Mouse (Mus musculus) embryonic stem cell, embryonic (primary cell): ENCODE measurements at regions not wholly inside any gene's neighbourhood (a gene's known extent, or its start where the extent isn't known, plus 50 kb on each side); places are given as distances from the start of the nearest gene placed in this dataset.

ENCODE experiments used
- CTCF ChIA-PET, 4 experiments: fragments of 300-600 bp in 2 of 4; fragments of 350-600 bp in 2 of 4; sonication (Branson Sonifier 250); formaldehyde crosslinking; loops; one replicate each; lab custom pipeline; 2022; ENCODE audit warnings: inconsistent platforms in 2 of 4; lab: Charles Lee
- POLR2A ChIA-PET, 4 experiments: fragments of 300-600 bp in 2 of 4; fragments of 350-600 bp in 2 of 4; sonication (Branson Sonifier 250); formaldehyde crosslinking; loops; one replicate each; lab custom pipeline; 2022; ENCODE audit warnings: antibody characterized with exemption in 4 of 4, inconsistent platforms in 1 of 4; lab: Charles Lee

- CTCF ChIA-PET, result interaction anchor here in 1 of 4 experiments (0.6 kb wide), 1 partner anchor 96 kb away, joined by 3 read pairs; no protein-coding TSS in a partner anchor
- POLR2A ChIA-PET, result no interaction called here
These were observed 181.7 kb upstream of the Btg1 start for GRCm38 (mm10) chr10:96435109-96435508.

- ChIA-PET CTCF (no interaction called here), POLR2A (interaction anchor here in 1 of 4 experiments (0.5 to 0.9 kb wide), 2 partner anchors 160 to 282 kb away, joined by 3 to 4 read pairs; no protein-coding TSS in a partner anchor)
These were observed 178.3 kb upstream of the Btg1 start for GRCm38 (mm10) chr10:96438398-96439103.

- POLR2A ChIA-PET, result no interaction called here
These were observed 174.6 kb upstream of the Btg1 start for GRCm38 (mm10) chr10:96442165-96442564.

GRCm38 (mm10) chr10:96450266-96450665, 166.5 kb upstream of the Btg1 start:
- CTCF ChIA-PET, result no interaction called here
- POLR2A ChIA-PET, result interaction anchor here in 1 of 4 experiments (0.6 to 1.1 kb wide), 3 partner anchors 24 to 166 kb away, joined by 3 read pairs; no protein-coding TSS in a partner anchor

More at GRCm38 (mm10) chr10:96442165-96442564, 174.6 kb upstream of the Btg1 start:
- CTCF ChIA-PET, result no interaction called here

- CTCF ChIA-PET, result no interaction called here
- POLR2A ChIA-PET, result interaction anchor here in 1 of 4 experiments (1.3 kb wide), 1 partner anchor 124 kb away, joined by 3 read pairs; no protein-coding TSS in a partner anchor
These were observed 161.9 kb upstream of the Btg1 start for GRCm38 (mm10) chr10:96454857-96455256.

- ChIA-PET POLR2A (interaction anchor here in 1 of 4 experiments (2.4 kb wide), 1 partner anchor 158 kb away, joined by 8 read pairs; the partner anchor contains the start of gene Btg1), CTCF (no interaction called here)
These were observed 158.3 kb upstream of the Btg1 start for GRCm38 (mm10) chr10:96458551-96458950.

- POLR2A ChIA-PET, result interaction anchor here in 1 of 4 experiments (2.4 kb wide), 1 partner anchor 158 kb away, joined by 8 read pairs; the partner anchor contains the start of gene Btg1
- CTCF ChIA-PET, result no interaction called here
These were observed 157.6 kb upstream of the Btg1 start for GRCm38 (mm10) chr10:96459186-96459585.

GRCm38 (mm10) chr10:96460151-96460550, 156.7 kb upstream of the Btg1 start:
- ChIA-PET CTCF (no interaction called here), POLR2A (interaction anchor here in 3 of 4 experiments (0.7 to 2.4 kb wide), 3 partner anchors 143 to 261 kb away, joined by 3 to 8 read pairs (median 5); partner anchors contain the start of gene Btg1 (in 1 of the 3))

- CTCF ChIA-PET, result no interaction called here
- POLR2A ChIA-PET, result interaction anchor here in 2 of 4 experiments (0.7 to 1.0 kb wide), 2 partner anchors 142 to 260 kb away, joined by 3 to 5 read pairs; no protein-coding TSS in a partner anchor
These were observed 156.0 kb upstream of the Btg1 start for GRCm38 (mm10) chr10:96460617-96461338.

GRCm38 (mm10) chr10:96465967-96466366, 150.8 kb upstream of the Btg1 start:
- ChIA-PET CTCF (no interaction called here), POLR2A (no interaction called here)

- CTCF ChIA-PET, result no interaction called here
- POLR2A ChIA-PET, result interaction anchor here in 1 of 4 experiments (0.7 kb wide), 1 partner anchor 699 kb away, joined by 3 read pairs; no protein-coding TSS in a partner anchor
These were observed 150.0 kb upstream of the Btg1 start for GRCm38 (mm10) chr10:96466845-96467244.

GRCm38 (mm10) chr10:96467661-96468060, 149.1 kb upstream of the Btg1 start:
- POLR2A ChIA-PET, result interaction anchor here in 1 of 4 experiments (0.7 kb wide), 1 partner anchor 149 kb away, joined by 3 read pairs; the partner anchor contains the start of gene Btg1
- CTCF ChIA-PET, result no interaction called here

GRCm38 (mm10) chr10:96471523-96471922, 145.3 kb upstream of the Btg1 start:
- POLR2A ChIA-PET, result no interaction called here
- CTCF ChIA-PET, result no interaction called here

GRCm38 (mm10) chr10:96479350-96479749, 137.5 kb upstream of the Btg1 start:
- ChIA-PET CTCF (no interaction called here), POLR2A (interaction anchor here in 3 of 4 experiments (1.0 to 2.4 kb wide), 5 partner anchors 137 to 242 kb away, joined by 4 to 12 read pairs (median 5); partner anchors contain the start of gene Btg1 (in 3 of the 3))

- CTCF ChIA-PET, result no interaction called here
- POLR2A ChIA-PET, result interaction anchor here in 3 of 4 experiments (1.0 to 2.4 kb wide), 5 partner anchors 137 to 242 kb away, joined by 4 to 12 read pairs (median 5); partner anchors contain the start of gene Btg1 (in 3 of the 3)
These were observed 137.0 kb upstream of the Btg1 start for GRCm38 (mm10) chr10:96479786-96480185.

GRCm38 (mm10) chr10:96480453-96481324, 136.1 kb upstream of the Btg1 start:
- POLR2A ChIA-PET, result interaction anchor here in 3 of 4 experiments (0.7 to 2.4 kb wide), 7 partner anchors 30 to 241 kb away, joined by 3 to 12 read pairs (median 5); partner anchors contain the start of gene Btg1 (in 3 of the 3)

GRCm38 (mm10) chr10:96481325-96481638, 135.5 kb upstream of the Btg1 start:
- ChIA-PET POLR2A (interaction anchor here in 1 of 4 experiments (0.9 kb wide), 1 partner anchor 135 kb away, joined by 3 read pairs; the partner anchor contains the start of gene Btg1), CTCF (no interaction called here)

More at GRCm38 (mm10) chr10:96480453-96481324, 136.1 kb upstream of the Btg1 start:
- CTCF ChIA-PET, result no interaction called here

- CTCF ChIA-PET, result no interaction called here
- POLR2A ChIA-PET, result no interaction called here
These were observed 130.1 kb upstream of the Btg1 start for GRCm38 (mm10) chr10:96486724-96487123.
